Mouse (Mus musculus): ENCODE data around the gene Selenok.

GRCm38 (mm10) chr14:29946761-29947309, 21.3 kb upstream of the Selenok start:
- no peak for TF ChIP-seq CTCF (IDR thresholded peaks at IDR 0.05)
- TF ChIP-seq EP300 (IDR thresholded peaks at IDR 0.05) = no peak
